Mouse (Mus musculus) ES-Bruce4 (cell line): Measurements from ENCODE around the gene Slc44a2. TPM values are rescaled to one million over a fixed set of nuclear protein-coding genes. Genes with fewer than 3 reads are reported as not detected.

Source experiments
- H3K27ac ChIP-seq: 2 replicates; pipeline ENCODE4 v1.5.1; 2012; ENCODE audit warnings: low read length, inconsistent platforms; ENCODE audit not compliant: insufficient read depth
- H3K27me3 ChIP-seq: 2 replicates; pipeline ENCODE4 v1.6.1; 2012; ENCODE audit warnings: mild to moderate bottlenecking, low read length, inconsistent platforms; ENCODE audit not compliant: control insufficient read depth, poor library complexity, insufficient read depth, severe bottlenecking
- H3K36me3 ChIP-seq: 2 replicates; pipeline ENCODE4 v1.6.1; 2012; ENCODE audit warnings: inconsistent platforms, mild to moderate bottlenecking, low read length, moderate library complexity; ENCODE audit not compliant: control insufficient read depth, poor library complexity, insufficient read depth, severe bottlenecking
- H3K4me1 ChIP-seq: one replicate; pipeline ENCODE4 v1.8.1; 2011; ENCODE audit warnings: low read length; ENCODE audit not compliant: control insufficient read depth, insufficient read depth
- H3K4me3 ChIP-seq: 2 replicates; pipeline ENCODE4 v1.5.1; 2011; ENCODE audit warnings: low read depth, mild to moderate bottlenecking, low read length
- H3K9ac ChIP-seq: 2 replicates; pipeline ENCODE4 v1.6.1; 2012; ENCODE audit warnings: low read depth, mild to moderate bottlenecking, inconsistent platforms; ENCODE audit not compliant: poor library complexity, severe bottlenecking
- H3K9me3 ChIP-seq: replicated peaks from 2 replicates; pipeline ENCODE4 v1.6.1; 2012; ENCODE audit warnings: mild to moderate bottlenecking, low read length, inconsistent platforms; ENCODE audit not compliant: control insufficient read depth, poor library complexity, insufficient read depth, severe bottlenecking
- CTCF ChIP-seq: IDR thresholded peaks from one replicate; pipeline ENCODE4 v1.8.1; 2011; ENCODE audit warnings: low read depth, low read length
- EP300 ChIP-seq: IDR thresholded peaks from 2 replicates; pipeline ENCODE4 v1.6.1; 2011; ENCODE audit warnings: low read depth, low read length; ENCODE audit not compliant: insufficient read depth
- POLR2A ChIP-seq: IDR thresholded peaks from one replicate; pipeline ENCODE4 v1.8.1; 2011; ENCODE audit warnings: low read length; ENCODE audit not compliant: insufficient read depth
- polyA plus RNA-seq: library from polyadenylated mRNA; stranded (reverse); fragments of >200 nt; gene quantifications from 2 replicates; pipeline ENCODE4 v1.2.4, GENCODE M21; 2011; ENCODE audit warnings: low read depth; ENCODE audit not compliant: missing spikeins, insufficient read depth, insufficient read length

Gene Slc44a2
- polyA plus RNA-seq, 1 experiment = 66.4 TPM

GRCm38 (mm10) chr9:21380868-21381267 lies 60.4 kb downstream of the Slc44a2 start:
- no peaks in the 10 kb centered on the region for H3K9me3 ChIP-seq
- H3K36me3 ChIP-seq = peaks cover 24% of the 10 kb centered on the region
- H3K9ac ChIP-seq = no peak overlapping the region
- peaks cover 1% of the 10 kb centered on the region for H3K4me1 ChIP-seq
- no peak overlapping the region for H3K4me3 ChIP-seq
- TF ChIP-seq POLR2A (no peak), CTCF (no peak), EP300 (no peak)
- no peak overlapping the region for H3K27ac ChIP-seq
- no peaks in the 10 kb centered on the region for H3K27me3 ChIP-seq

DNA sequence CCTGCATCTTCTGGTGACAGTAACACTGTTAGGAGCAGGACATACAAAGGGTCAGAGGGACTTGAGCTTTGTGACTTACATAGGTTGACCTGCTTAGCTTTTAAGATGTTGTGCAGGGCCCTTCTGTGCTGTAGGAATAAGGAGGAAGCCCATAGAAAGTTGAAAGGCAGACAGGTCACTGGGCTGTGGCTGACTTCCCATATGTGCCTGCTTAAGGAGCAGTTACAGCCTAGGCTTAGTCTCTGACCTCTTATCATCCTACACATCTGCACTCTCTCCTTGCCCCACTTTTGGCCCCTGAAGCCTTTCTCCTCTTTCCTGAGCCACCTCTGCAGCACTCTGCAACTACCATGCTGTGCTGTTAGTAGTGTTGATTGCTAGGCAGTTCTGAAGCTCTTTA lies 63.5 kb downstream of the Slc44a2 start:
- Histone ChIP-seq H3K9ac (no peak overlapping the region), H3K36me3 (peaks cover 27% of the 10 kb centered on the region), H3K4me1 (peaks cover 1% of the 10 kb centered on the region), H3K27ac (no peak overlapping the region), H3K27me3 (no peaks in the 10 kb centered on the region), H3K4me3 (no peak overlapping the region), H3K9me3 (no peaks in the 10 kb centered on the region)
- TF ChIP-seq POLR2A = no peak
- no peak for TF ChIP-seq EP300
- TF ChIP-seq CTCF = no peak

- TF ChIP-seq POLR2A = no peak
- TF ChIP-seq EP300 = no peak
- TF ChIP-seq CTCF = no peak
- Histone ChIP-seq H3K9me3 (no peaks in the 10 kb centered on the region), H3K36me3 (peaks cover 92% of the 10 kb centered on the region), H3K4me1 (no peaks in the 10 kb centered on the region), H3K4me3 (no peak overlapping the region), H3K9ac (no peak overlapping the region), H3K27me3 (no peaks in the 10 kb centered on the region), H3K27ac (no peak overlapping the region)
These were observed 72.2 kb downstream of the Slc44a2 start for GRCm38 (mm10) chr9:21392646-21393175.

GRCm38 (mm10) chr9:21395692-21396091 lies 75.2 kb downstream of the Slc44a2 start:
- H3K9me3 ChIP-seq = no peaks in the 10 kb centered on the region
- H3K9ac ChIP-seq = no peak overlapping the region
- H3K36me3 ChIP-seq = peaks cover 96% of the 10 kb centered on the region
- no peaks in the 10 kb centered on the region for H3K27me3 ChIP-seq
- H3K4me1 ChIP-seq = no peaks in the 10 kb centered on the region
- no peak overlapping the region for H3K27ac ChIP-seq
- no peak overlapping the region for H3K4me3 ChIP-seq
- TF ChIP-seq CTCF (no peak), POLR2A (no peak), EP300 (no peak)

GRCm38 (mm10) chr9:21397170-21397569 lies 76.7 kb downstream of the Slc44a2 start:
- no peak for TF ChIP-seq POLR2A
- TF ChIP-seq CTCF = no peak
- no peak for TF ChIP-seq EP300

GRCm38 (mm10) chr9:21401042-21401441 lies 80.5 kb downstream of the Slc44a2 start:
- no peak for TF ChIP-seq POLR2A
- no peak for TF ChIP-seq CTCF
- TF ChIP-seq EP300 = no peak
- no peak overlapping the region for H3K9ac ChIP-seq
- no peaks in the 10 kb centered on the region for H3K4me1 ChIP-seq
- H3K36me3 ChIP-seq = peaks cover 73% of the 10 kb centered on the region
- H3K4me3 ChIP-seq = no peak overlapping the region
- H3K9me3 ChIP-seq = no peaks in the 10 kb centered on the region
- H3K27me3 ChIP-seq = no peaks in the 10 kb centered on the region
- no peak overlapping the region for H3K27ac ChIP-seq

More at GRCm38 (mm10) chr9:21397170-21397569, 76.7 kb downstream of the Slc44a2 start:
- H3K4me3 ChIP-seq = no peak overlapping the region
- H3K36me3 ChIP-seq = peaks cover 88% of the 10 kb centered on the region
- H3K9me3 ChIP-seq = no peaks in the 10 kb centered on the region
- H3K27ac ChIP-seq = no peak overlapping the region
- H3K9ac ChIP-seq = no peak overlapping the region
- H3K4me1 ChIP-seq = no peaks in the 10 kb centered on the region
- no peaks in the 10 kb centered on the region for H3K27me3 ChIP-seq
